Mouse (Mus musculus): ENCODE measurements around the gene Enthd1. TPM values are rescaled to one million over a fixed set of nuclear protein-coding genes. Genes with fewer than 3 reads are reported as not detected.
"Not testable (repeated sequence)": the region's sequence is repeated elsewhere in the genome, so short reads cannot be mapped to it uniquely, and the experiment has no call there.

Enthd1 gene
- polyA plus RNA-seq, 1 experiment from 2014 or later: not detected

GRCm38 (mm10) chr15:80599213-80599750 is 34.3 kb upstream of the Enthd1 start:
- WGBS: 52% methylated on average over 16 of the region's 16 CpGs
- Histone ChIP-seq H3K36me3 (ENCODE audit: control insufficient read depth, insufficient read depth, low read length) (no peaks in the 10 kb centered on the region), H3K4me2 (ENCODE audit: low read depth, low read length) (no peak overlapping the region), H3K9ac (replicated peaks; ENCODE audit: low read depth, low read length) (no peak overlapping the region), H3K9me3 (ENCODE audit: control insufficient read depth, low read length) (no peaks in the 10 kb centered on the region), H3K4me3 (ENCODE audit: low read depth, low read length) (no peak overlapping the region), H3K27ac (ENCODE audit: low read depth, low read length) (no peak overlapping the region), H3K4me1 (ENCODE audit: control insufficient read depth, insufficient read depth, low read length) (no peaks in the 10 kb centered on the region), H3K27me3 (ENCODE audit: control insufficient read depth, insufficient read depth, low read length) (no peaks in the 10 kb centered on the region)
- no peak for ATAC-seq (ENCODE audit: low read depth)

GRCm38 (mm10) chr15:80598750-80599149 is 33.8 kb upstream of the Enthd1 start:
- H3K4me2 ChIP-seq (ENCODE audit: low read depth, low read length): no peak overlapping the region
- H3K9ac ChIP-seq (replicated peaks; ENCODE audit: low read depth, low read length): no peak overlapping the region
- no peak overlapping the region for H3K27ac ChIP-seq (ENCODE audit: low read depth, low read length)
- WGBS: 66% methylated on average over 12 of the region's 12 CpGs
- H3K4me3 ChIP-seq (ENCODE audit: low read depth, low read length): no peak overlapping the region
- no peaks in the 10 kb centered on the region for H3K27me3 ChIP-seq (ENCODE audit: control insufficient read depth, insufficient read depth, low read length)
- H3K36me3 ChIP-seq (ENCODE audit: control insufficient read depth, insufficient read depth, low read length): no peaks in the 10 kb centered on the region
- H3K9me3 ChIP-seq (ENCODE audit: control insufficient read depth, low read length): no peaks in the 10 kb centered on the region
- no peaks in the 10 kb centered on the region for H3K4me1 ChIP-seq (ENCODE audit: control insufficient read depth, insufficient read depth, low read length)
- ATAC-seq (ENCODE audit: low read depth): no peak

GRCm38 (mm10) chr15:80593877-80594276 is 28.9 kb upstream of the Enthd1 start:
- H3K27ac ChIP-seq (ENCODE audit: low read depth, low read length): no peak overlapping the region
- ATAC-seq (ENCODE audit: low read depth): no peak
- H3K4me3 ChIP-seq (ENCODE audit: low read depth, low read length): no peak overlapping the region
- no peaks in the 10 kb centered on the region for H3K9me3 ChIP-seq (ENCODE audit: control insufficient read depth, low read length)
- no peaks in the 10 kb centered on the region for H3K27me3 ChIP-seq (ENCODE audit: control insufficient read depth, insufficient read depth, low read length)
- no peaks in the 10 kb centered on the region for H3K4me1 ChIP-seq (ENCODE audit: control insufficient read depth, insufficient read depth, low read length)
- no peaks in the 10 kb centered on the region for H3K36me3 ChIP-seq (ENCODE audit: control insufficient read depth, insufficient read depth, low read length)
- no peak overlapping the region for H3K4me2 ChIP-seq (ENCODE audit: low read depth, low read length)
- 70% methylated on average over 5 of the region's 5 CpGs for WGBS
- no peak overlapping the region for H3K9ac ChIP-seq (replicated peaks; ENCODE audit: low read depth, low read length)

GRCm38 (mm10) chr15:80592737-80593136 is 27.8 kb upstream of the Enthd1 start:
- H3K4me3 ChIP-seq (ENCODE audit: low read depth, low read length): no peak overlapping the region
- H3K9me3 ChIP-seq (ENCODE audit: control insufficient read depth, low read length): no peaks in the 10 kb centered on the region
- ATAC-seq (ENCODE audit: low read depth): no peak
- no peak overlapping the region for H3K4me2 ChIP-seq (ENCODE audit: low read depth, low read length)
- H3K27ac ChIP-seq (ENCODE audit: low read depth, low read length): no peak overlapping the region
- WGBS: 84% methylated on average over 6 of the region's 6 CpGs
- H3K9ac ChIP-seq (replicated peaks; ENCODE audit: low read depth, low read length): no peak overlapping the region
- H3K36me3 ChIP-seq (ENCODE audit: control insufficient read depth, insufficient read depth, low read length): no peaks in the 10 kb centered on the region
- H3K27me3 ChIP-seq (ENCODE audit: control insufficient read depth, insufficient read depth, low read length): no peaks in the 10 kb centered on the region
- H3K4me1 ChIP-seq (ENCODE audit: control insufficient read depth, insufficient read depth, low read length): no peaks in the 10 kb centered on the region

- 92% methylated on average over 5 of the region's 5 CpGs for WGBS
- no peak overlapping the region for H3K27ac ChIP-seq (ENCODE audit: low read depth, low read length)
- H3K4me2 ChIP-seq (ENCODE audit: low read depth, low read length): no peak overlapping the region
- H3K36me3 ChIP-seq (ENCODE audit: control insufficient read depth, insufficient read depth, low read length): no peaks in the 10 kb centered on the region
- no peak overlapping the region for H3K9ac ChIP-seq (replicated peaks; ENCODE audit: low read depth, low read length)
- H3K4me1 ChIP-seq (ENCODE audit: control insufficient read depth, insufficient read depth, low read length): no peaks in the 10 kb centered on the region
- no peaks in the 10 kb centered on the region for H3K27me3 ChIP-seq (ENCODE audit: control insufficient read depth, insufficient read depth, low read length)
- no peak overlapping the region for H3K4me3 ChIP-seq (ENCODE audit: low read depth, low read length)
- ATAC-seq (ENCODE audit: low read depth): no peak
- H3K9me3 ChIP-seq (ENCODE audit: control insufficient read depth, low read length): no peaks in the 10 kb centered on the region
Measured at GRCm38 (mm10) chr15:80590641-80591040, 25.7 kb upstream of the Enthd1 start.

- ATAC-seq (ENCODE audit: low read depth): no peak
- Histone ChIP-seq H3K4me1 (ENCODE audit: control insufficient read depth, insufficient read depth, low read length) (no peaks in the 10 kb centered on the region), H3K36me3 (ENCODE audit: control insufficient read depth, insufficient read depth, low read length) (no peaks in the 10 kb centered on the region), H3K4me3 (ENCODE audit: low read depth, low read length) (no peak overlapping the region), H3K27ac (ENCODE audit: low read depth, low read length) (no peak overlapping the region), H3K9ac (replicated peaks; ENCODE audit: low read depth, low read length) (no peak overlapping the region), H3K4me2 (ENCODE audit: low read depth, low read length) (no peak overlapping the region), H3K9me3 (ENCODE audit: control insufficient read depth, low read length) (no peaks in the 10 kb centered on the region), H3K27me3 (ENCODE audit: control insufficient read depth, insufficient read depth, low read length) (no peaks in the 10 kb centered on the region)
- WGBS: 24% methylated on average over 4 of the region's 4 CpGs
Measured at GRCm38 (mm10) chr15:80586296-80586695, 21.3 kb upstream of the Enthd1 start.

GRCm38 (mm10) chr15:80582581-80583495 is 17.9 kb upstream of the Enthd1 start:
- H3K4me1 ChIP-seq (ENCODE audit: control insufficient read depth, insufficient read depth, low read length): peaks cover 1% of the 10 kb centered on the region
- ATAC-seq (ENCODE audit: low read depth): no peak
- no peak overlapping the region for H3K4me3 ChIP-seq (ENCODE audit: low read depth, low read length)
- no peaks in the 10 kb centered on the region for H3K9me3 ChIP-seq (ENCODE audit: control insufficient read depth, low read length)
- 81% methylated on average over 20 of the region's 20 CpGs for WGBS
- no peak overlapping the region for H3K27ac ChIP-seq (ENCODE audit: low read depth, low read length)
- H3K4me2 ChIP-seq (ENCODE audit: low read depth, low read length): no peak overlapping the region
- no peaks in the 10 kb centered on the region for H3K27me3 ChIP-seq (ENCODE audit: control insufficient read depth, insufficient read depth, low read length)
- H3K36me3 ChIP-seq (ENCODE audit: control insufficient read depth, insufficient read depth, low read length): no peaks in the 10 kb centered on the region
- no peak overlapping the region for H3K9ac ChIP-seq (replicated peaks; ENCODE audit: low read depth, low read length)

GRCm38 (mm10) chr15:80580585-80580984 is 15.6 kb upstream of the Enthd1 start:
- H3K9me3 ChIP-seq (ENCODE audit: control insufficient read depth, low read length); H3K36me3 ChIP-seq (ENCODE audit: control insufficient read depth, insufficient read depth, low read length); H3K9ac ChIP-seq (replicated peaks; ENCODE audit: low read depth, low read length); H3K4me2 ChIP-seq (ENCODE audit: low read depth, low read length); ATAC-seq (ENCODE audit: low read depth); H3K27ac ChIP-seq (ENCODE audit: low read depth, low read length); H3K4me3 ChIP-seq (ENCODE audit: low read depth, low read length); H3K27me3 ChIP-seq (ENCODE audit: control insufficient read depth, insufficient read depth, low read length); H3K4me1 ChIP-seq (ENCODE audit: control insufficient read depth, insufficient read depth, low read length): not testable (repeated sequence)
- WGBS: 66% methylated on average over 1 of the region's 1 CpGs

GRCm38 (mm10) chr15:80579121-80579520 is 14.2 kb upstream of the Enthd1 start:
- Histone ChIP-seq H3K36me3 (ENCODE audit: control insufficient read depth, insufficient read depth, low read length) (no peaks in the 10 kb centered on the region), H3K27me3 (ENCODE audit: control insufficient read depth, insufficient read depth, low read length) (no peaks in the 10 kb centered on the region), H3K4me2 (ENCODE audit: low read depth, low read length) (no peak overlapping the region), H3K27ac (ENCODE audit: low read depth, low read length) (no peak overlapping the region), H3K4me1 (ENCODE audit: control insufficient read depth, insufficient read depth, low read length) (peaks cover 6% of the 10 kb centered on the region), H3K9ac (replicated peaks; ENCODE audit: low read depth, low read length) (no peak overlapping the region), H3K4me3 (ENCODE audit: low read depth, low read length) (no peak overlapping the region), H3K9me3 (ENCODE audit: control insufficient read depth, low read length) (no peaks in the 10 kb centered on the region)
- WGBS: 51% methylated on average over 3 of the region's 3 CpGs
- no peak for ATAC-seq (ENCODE audit: low read depth)

All from neural tube, embryonic 14.5 days (tissue).